Mouse (Mus musculus) embryonic facial prominence, embryonic 14.5 days (tissue): ENCODE measurements at regions not wholly inside any gene's neighbourhood (a gene's known extent, or its start where the extent isn't known, plus 50 kb on each side); places are given as distances from the start of the nearest gene placed in this dataset.
A peak's percentile ranks its signal among the peaks of the same experiment; 100 is the strongest.

Experiments used
- ATAC-seq: fragments of 200-750 bp; cut with Nextera tagmentation; 2 replicates; pipeline ENCODE4 v1.8.0; 2017; ENCODE audit warnings: low read depth, moderate number of reproducible peaks, moderate TSS enrichment
- DNase-seq: peaks from one replicate; pipeline ENCODE4 v3.0.0-alpha.2; 2015; ENCODE audit warnings: low spot score
- H3K27ac ChIP-seq: fragments of 300-500 bp; sonication (generic); replicated peaks from 2 replicates; pipeline ENCODE4 v1.5.1; 2014; ENCODE audit warnings: low read depth, mild to moderate bottlenecking, low read length, moderate library complexity
- H3K27me3 ChIP-seq: fragments of 300-500 bp; sonication (generic); replicated peaks from 2 replicates; pipeline ENCODE4 v1.6.1; 2014; ENCODE audit warnings: low read length; ENCODE audit not compliant: control insufficient read depth, insufficient read depth
- H3K36me3 ChIP-seq: fragments of 300-500 bp; sonication (generic); 2 replicates; pipeline ENCODE4 v1.6.1; 2014; ENCODE audit warnings: low read length, mixed read lengths; ENCODE audit not compliant: control insufficient read depth, insufficient read depth
- H3K4me1 ChIP-seq: fragments of 300-500 bp; sonication (generic); 2 replicates; pipeline ENCODE4 v1.6.1; 2014; ENCODE audit warnings: antibody characterized with exemption, low read length; ENCODE audit not compliant: control insufficient read depth, insufficient read depth
- H3K4me2 ChIP-seq: fragments of 300-500 bp; sonication (generic); 2 replicates; pipeline ENCODE4 v1.6.1; 2014; ENCODE audit warnings: low read depth, mild to moderate bottlenecking, low read length, moderate library complexity, mixed read lengths
- H3K4me3 ChIP-seq: fragments of 300-500 bp; sonication (generic); 2 replicates; pipeline ENCODE4 v1.5.1; 2014; ENCODE audit warnings: low read depth, mild to moderate bottlenecking, low read length
- H3K9ac ChIP-seq: fragments of 300-500 bp; sonication (generic); 2 replicates; pipeline ENCODE4 v1.6.1; 2014; ENCODE audit warnings: low read depth, mild to moderate bottlenecking, low read length, moderate library complexity, mixed read lengths
- H3K9me3 ChIP-seq: fragments of 300-500 bp; sonication (generic); 2 replicates; pipeline ENCODE4 v1.6.1; 2016; ENCODE audit warnings: low read length; ENCODE audit not compliant: control insufficient read depth
- WGBS: fragments of 180-500 bp; shearing (Covaris S2); extraction: QIAGEN DNeasy Blood & Tissue Kit; methylation state at CpG from one replicate; pipeline ENCODE4 v1.1.7; 2014; 5-methylcytosine and 5-hydroxymethylcytosine counted together

DNA sequence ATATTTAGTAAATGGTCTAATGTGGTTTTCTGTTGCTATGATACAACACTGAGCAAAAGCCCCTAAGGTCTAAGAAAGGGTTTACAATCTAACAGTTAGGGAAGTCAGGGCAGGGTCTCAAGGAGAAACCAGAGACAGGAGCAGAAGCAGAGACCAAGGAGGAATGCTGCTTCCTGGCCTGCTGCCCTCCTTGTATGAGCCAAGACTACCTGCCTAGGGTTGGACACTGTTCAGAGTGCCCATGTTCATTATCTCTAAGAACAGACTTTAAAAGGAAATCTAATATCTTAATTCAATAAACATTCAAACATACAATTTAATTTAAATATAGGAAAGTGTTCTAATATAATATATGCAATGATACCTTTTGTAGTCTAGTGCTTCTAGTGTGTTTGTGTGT is 63.0 kb upstream of the Tmem106b start:
- Histone ChIP-seq H3K4me3 (no peak overlapping the region), H3K9me3 (no peaks in the 10 kb centered on the region), H3K36me3 (no peaks in the 10 kb centered on the region), H3K9ac (no peak overlapping the region), H3K4me1 (no peaks in the 10 kb centered on the region), H3K4me2 (no peak overlapping the region), H3K27me3 (no peaks in the 10 kb centered on the region), H3K27ac (no peak overlapping the region)
- no peak for DNase-seq
- ATAC-seq = no peak

DNA sequence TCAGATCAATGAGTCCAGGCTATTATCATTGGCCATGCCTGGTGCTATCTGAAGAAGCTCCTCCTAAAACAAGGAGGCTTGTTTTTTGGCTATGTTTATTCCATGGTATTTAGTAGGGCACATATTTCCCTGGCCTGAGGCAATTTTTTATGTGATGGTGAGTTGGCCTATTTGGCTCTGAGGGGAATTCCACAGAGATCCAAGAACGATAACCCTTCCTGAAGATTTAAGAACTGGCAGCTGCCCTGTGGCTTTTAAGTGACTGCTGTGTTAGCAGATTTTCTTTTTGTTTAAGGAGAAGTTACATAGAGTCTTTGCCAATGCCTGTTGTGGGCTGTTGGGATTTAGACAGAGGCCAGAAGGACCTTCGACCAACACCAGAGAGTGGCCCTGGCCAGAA is 74.9 kb upstream of the Tmem106b start:
- Histone ChIP-seq H3K9me3 (no peaks in the 10 kb centered on the region), H3K27ac (no peak overlapping the region), H3K36me3 (no peaks in the 10 kb centered on the region), H3K4me3 (no peak overlapping the region), H3K4me1 (no peaks in the 10 kb centered on the region), H3K27me3 (no peaks in the 10 kb centered on the region), H3K9ac (no peak overlapping the region), H3K4me2 (no peak overlapping the region)
- no peak for DNase-seq
- WGBS = 55% methylated on average over 2 of the region's 2 CpGs
- no peak for ATAC-seq

GRCm38 (mm10) chr6:12993772-12994171 is 75.8 kb upstream of the Tmem106b start:
- ATAC-seq (no peak), DNase-seq (no peak)
- Histone ChIP-seq H3K4me3 (no peak overlapping the region), H3K27me3 (no peaks in the 10 kb centered on the region), H3K36me3 (no peaks in the 10 kb centered on the region), H3K9me3 (no peaks in the 10 kb centered on the region), H3K27ac (no peak overlapping the region), H3K4me1 (no peaks in the 10 kb centered on the region), H3K9ac (no peak overlapping the region), H3K4me2 (no peak overlapping the region)
- 63% methylated on average over 2 of the region's 2 CpGs for WGBS

- no peak for ATAC-seq
- H3K9ac ChIP-seq = no peak overlapping the region
- DNase-seq = no peak
- H3K4me2 ChIP-seq = no peak overlapping the region
- 90% methylated on average over 1 of the region's 1 CpGs for WGBS
- no peaks in the 10 kb centered on the region for H3K36me3 ChIP-seq
- H3K9me3 ChIP-seq = no peaks in the 10 kb centered on the region
- no peak overlapping the region for H3K4me3 ChIP-seq
- no peaks in the 10 kb centered on the region for H3K4me1 ChIP-seq
- no peak overlapping the region for H3K27ac ChIP-seq
- H3K27me3 ChIP-seq = no peaks in the 10 kb centered on the region
Observed at GRCm38 (mm10) chr6:12977184-12977897, 92.2 kb upstream of the Tmem106b start.

DNA sequence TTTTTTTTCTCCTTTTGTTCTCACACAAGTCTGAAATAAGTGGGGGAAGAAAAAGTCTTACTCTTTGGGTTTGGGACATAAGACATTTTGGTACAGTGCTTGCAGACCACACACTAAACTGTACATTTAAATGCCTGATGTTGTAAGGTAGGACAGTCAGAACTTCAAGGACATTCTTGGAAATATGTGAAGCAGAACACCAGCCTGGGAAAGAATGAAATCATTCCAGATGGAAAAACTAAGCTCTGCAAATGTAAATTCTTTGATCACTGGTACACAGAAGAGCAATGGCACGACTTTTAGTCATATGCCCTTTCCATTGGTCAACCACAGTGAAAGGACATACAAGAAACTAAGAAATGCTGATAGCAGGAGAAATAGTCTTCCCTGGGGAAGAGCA is 98.0 kb upstream of the Tmem106b start:
- DNase-seq (no peak), ATAC-seq (no peak)
- H3K9ac ChIP-seq = no peak overlapping the region
- no peaks in the 10 kb centered on the region for H3K27me3 ChIP-seq
- H3K4me2 ChIP-seq = no peak overlapping the region
- no peaks in the 10 kb centered on the region for H3K36me3 ChIP-seq
- no peaks in the 10 kb centered on the region for H3K4me1 ChIP-seq
- 48% methylated on average over 1 of the region's 1 CpGs for WGBS
- no peak overlapping the region for H3K27ac ChIP-seq
- H3K4me3 ChIP-seq = no peak overlapping the region
- H3K9me3 ChIP-seq = no peaks in the 10 kb centered on the region

GRCm38 (mm10) chr6:12967291-12967690 is 102.3 kb upstream of the Tmem106b start:
- DNase-seq = no peak
- H3K4me2 ChIP-seq = no peak overlapping the region
- H3K9ac ChIP-seq = no peak overlapping the region
- H3K4me1 ChIP-seq = no peaks in the 10 kb centered on the region
- H3K9me3 ChIP-seq = no peaks in the 10 kb centered on the region
- H3K36me3 ChIP-seq = no peaks in the 10 kb centered on the region
- H3K4me3 ChIP-seq = no peak overlapping the region
- ATAC-seq = no peak
- no peak overlapping the region for H3K27ac ChIP-seq
- no peaks in the 10 kb centered on the region for H3K27me3 ChIP-seq
- WGBS = 82% methylated on average over 2 of the region's 2 CpGs

DNA sequence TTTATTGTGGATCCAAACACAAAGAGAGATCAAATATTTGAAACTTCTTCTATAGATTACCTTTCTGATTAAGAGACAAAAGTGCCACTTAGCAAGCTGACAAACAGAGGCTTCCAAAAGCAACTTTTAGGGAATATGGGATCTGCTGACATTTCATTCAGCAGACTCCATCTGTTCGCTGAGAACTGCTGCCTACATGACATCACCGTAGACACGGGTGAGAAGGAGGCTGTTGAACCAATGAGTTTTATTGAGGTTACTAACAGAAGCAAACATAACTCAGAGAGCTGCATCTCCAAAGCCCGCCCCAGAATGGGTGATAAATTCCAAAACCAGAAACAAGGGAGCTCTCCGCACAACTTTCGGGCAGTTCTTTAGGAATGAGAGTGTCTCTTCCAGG is 111.8 kb upstream of the Tmem106b start:
- ATAC-seq (no peak), DNase-seq (no peak)
- Histone ChIP-seq H3K4me1 (no peaks in the 10 kb centered on the region), H3K9me3 (no peaks in the 10 kb centered on the region), H3K27me3 (no peaks in the 10 kb centered on the region), H3K9ac (no peak overlapping the region), H3K4me2 (no peak overlapping the region), H3K27ac (no peak overlapping the region), H3K4me3 (no peak overlapping the region), H3K36me3 (no peaks in the 10 kb centered on the region)
- WGBS = 82% methylated on average over 6 of the region's 6 CpGs

GRCm38 (mm10) chr6:12911610-12912009 is 157.9 kb upstream of the Tmem106b start:
- Histone ChIP-seq H3K4me2 (no peak overlapping the region), H3K4me3 (no peak overlapping the region), H3K27ac (no peak overlapping the region), H3K36me3 (no peaks in the 10 kb centered on the region), H3K9ac (no peak overlapping the region), H3K9me3 (no peaks in the 10 kb centered on the region), H3K27me3 (no peaks in the 10 kb centered on the region), H3K4me1 (no peaks in the 10 kb centered on the region)
- DNase-seq (peak; percentile 34), ATAC-seq (no peak)
- WGBS = 64% methylated on average over 3 of the region's 3 CpGs

GRCm38 (mm10) chr6:12892929-12893328 is 143.7 kb upstream of the Thsd7a start:
- Histone ChIP-seq H3K9ac (no peak overlapping the region), H3K27me3 (no peaks in the 10 kb centered on the region), H3K36me3 (no peaks in the 10 kb centered on the region), H3K4me3 (no peak overlapping the region), H3K27ac (no peak overlapping the region), H3K4me1 (no peaks in the 10 kb centered on the region), H3K4me2 (no peak overlapping the region), H3K9me3 (0 out of 2 replicates have a peak, but pooled peaks cover 3% of the 10 kb centered on the region)
- DNase-seq (no peak), ATAC-seq (no peak)
- 57% methylated on average over 5 of the region's 5 CpGs for WGBS
